Comparison of ENCODE assay signal across 8 mouse cellular contexts in the genomic region with DNA sequence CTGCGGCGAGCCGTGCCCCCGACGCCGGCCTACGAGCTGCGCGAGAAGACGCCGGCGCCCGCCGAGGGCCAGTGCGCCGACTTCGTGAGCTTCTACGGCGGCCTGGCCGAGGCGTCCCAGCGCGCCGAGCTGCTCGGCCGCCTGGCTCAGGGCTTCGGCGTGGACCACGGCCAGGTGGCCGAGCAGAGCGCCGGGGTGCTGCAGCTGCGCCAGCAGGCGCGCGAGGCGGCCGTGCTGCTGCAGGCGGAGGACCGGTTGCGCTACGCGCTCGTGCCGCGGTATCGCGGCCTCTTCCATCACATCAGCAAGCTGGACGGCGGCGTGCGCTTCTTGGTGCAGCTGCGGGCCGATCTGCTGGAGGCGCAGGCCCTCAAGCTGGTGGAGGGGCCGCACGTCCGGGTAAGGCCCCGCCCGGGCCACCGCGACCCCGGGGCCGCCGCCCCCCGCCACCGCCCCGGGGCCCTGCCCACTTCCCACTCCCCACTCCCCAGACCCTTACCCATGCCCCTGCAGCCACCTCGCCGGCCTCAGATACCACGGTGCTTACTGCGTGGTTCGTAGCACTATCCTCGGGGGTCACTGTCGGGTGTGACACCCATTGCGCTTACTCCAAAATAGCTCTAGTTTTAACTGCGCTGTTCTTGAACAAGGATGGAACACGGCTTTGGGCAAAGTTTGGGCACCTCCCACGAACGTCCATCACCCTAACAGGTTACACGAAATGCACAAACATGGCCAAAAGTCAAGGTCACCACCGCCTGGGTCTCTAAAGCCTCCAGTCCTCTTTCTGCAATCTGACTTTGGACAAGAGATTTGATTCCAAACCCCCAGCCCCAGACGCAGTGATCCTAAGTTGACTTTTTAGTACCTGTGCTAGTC. TPM values are rescaled to one million over a fixed set of nuclear protein-coding genes. Genes with fewer than 3 reads are reported as not detected.
DNase-seq lines count a peak whose midpoint lies in the region; ATAC-seq and TF ChIP-seq lines count a peak whose summit lies in the region.

No protein-coding gene starts in this region.

- no peaks in the 10 kb centered on the region for H3K27me3 ChIP-seq in lung, embryonic 14.5 days (ENCODE audit: insufficient read depth, low read length)
- H3K27me3 ChIP-seq in forebrain, embryonic 10.5 days (ENCODE audit: poor library complexity, severe bottlenecking) = peaks cover 12% of the 10 kb centered on the region; the same call in 1 of the 2 replicates
- peaks cover 67% of the 10 kb centered on the region for H3K27me3 ChIP-seq in limb, embryonic 10.5 days (ENCODE audit: low read depth, poor library complexity, severe bottlenecking)

- H3K4me2 ChIP-seq in lung, embryonic 14.5 days = peak overlapping the region; percentile 99

- no peaks in the 10 kb centered on the region for H3K9me3 ChIP-seq in lung, embryonic 14.5 days (ENCODE audit: low read depth, low read length)
- no peaks in the 10 kb centered on the region for H3K9me3 ChIP-seq in forebrain, embryonic 10.5 days
- no peaks in the 10 kb centered on the region for H3K9me3 ChIP-seq in limb, embryonic 10.5 days (replicated peaks)

- peak overlapping the region; percentile 82 for H3K9ac ChIP-seq in lung, embryonic 14.5 days

- WGBS in lung, embryonic 14.5 days = 4% methylated on average over 81 of the region's 83 CpGs
- WGBS in forebrain, embryonic 10.5 days = 7% methylated on average over 83 of the region's 83 CpGs
- WGBS in limb, embryonic 10.5 days = 7% methylated on average over 70 of the region's 83 CpGs

- peak overlapping the region; percentile 79 for H3K4me3 ChIP-seq in lung, embryonic 14.5 days (ENCODE audit: low read depth, low read length)
- H3K4me3 ChIP-seq in forebrain, embryonic 10.5 days = peak overlapping the region; percentile 93
- peak overlapping the region; percentile 86 for H3K4me3 ChIP-seq in limb, embryonic 10.5 days

- peaks cover 3% of the 10 kb centered on the region; the same call in 1 of the 2 replicates for H3K4me1 ChIP-seq in lung, embryonic 14.5 days (ENCODE audit: insufficient read depth)
- H3K4me1 ChIP-seq in forebrain, embryonic 10.5 days = peaks cover 28% of the 10 kb centered on the region
- H3K4me1 ChIP-seq in limb, embryonic 10.5 days = peaks cover 13% of the 10 kb centered on the region

- H3K36me3 ChIP-seq in lung, embryonic 14.5 days (ENCODE audit: insufficient read depth) = no peaks in the 10 kb centered on the region
- peaks cover 9% of the 10 kb centered on the region for H3K36me3 ChIP-seq in forebrain, embryonic 10.5 days (replicated peaks)
- no peaks in the 10 kb centered on the region for H3K36me3 ChIP-seq in limb, embryonic 10.5 days

- peak; percentile 61 for ATAC-seq in lung, embryonic 14.5 days (ENCODE audit: insufficient read depth)

- TF ChIP-seq CTCF in lung, embryonic 14.5 days (IDR thresholded peaks at IDR 0.05; ENCODE audit: low read depth) = no peak

- DNase-seq in lung, embryonic 14.5 days = peak; percentile 55
- DNase-seq in lung, adult 18-20 months = no peak
- DNase-seq in adrenal gland, postnatal 25 days = peak; percentile 24
- DNase-seq in forebrain, embryonic 10.5 days (ENCODE audit: extremely low spot score, low spot score) = no peak
- DNase-seq in limb, embryonic 10.5 days (ENCODE audit: low spot score) = no peak
- DNase-seq in neural tube, embryonic 10.5 days (ENCODE audit: extremely low spot score, low spot score) = peak; percentile 22
- no peak for DNase-seq in urinary bladder, postnatal 25 days (ENCODE audit: low spot score)
- no peak for DNase-seq in gastrocnemius, adult 18-20 months (ENCODE audit: low spot score)

- H3K27ac ChIP-seq in lung, embryonic 14.5 days (ENCODE audit: low read depth) = peak overlapping the region; percentile 50; the same call in 1 of the 2 replicates
- H3K27ac ChIP-seq in forebrain, embryonic 10.5 days = peak overlapping the region; percentile 87
- peak overlapping the region; percentile 82 for H3K27ac ChIP-seq in limb, embryonic 10.5 days

RNA-seq across cellular contexts. Expression of gene Mlycd, which starts 0.6 kb away (rescaled TPM):
- 11.8 and 14.0 TPM in 2 replicates for polyA plus RNA-seq in lung, embryonic 14.5 days (2014; fragmentation: Nextera tagmentation; extraction: Ambion mirVana)
- total RNA-seq in adrenal gland, postnatal 25 days (2021) = 46.2 and 49.0 TPM in 2 replicates
- polyA plus RNA-seq in forebrain, embryonic 10.5 days (2016; fragmentation: Nextera tagmentation; extraction: Ambion mirVana) = 9.2 and 10.2 TPM in 2 replicates
- polyA plus RNA-seq in limb, embryonic 10.5 days (2016; fragmentation: Nextera tagmentation; extraction: Ambion mirVana) = 6.3 and 6.7 TPM in 2 replicates
- 10 to 100 TPM; 75.0 to 87.3 TPM for total RNA-seq in gastrocnemius, adult 18-20 months (2021)

RNA-seq across cellular contexts. Expression of gene Osgin1, which starts 38.6 kb away (rescaled TPM):
- 0.53 and 0.85 TPM in 2 replicates for polyA plus RNA-seq in lung, embryonic 14.5 days (2014; fragmentation: Nextera tagmentation; extraction: Ambion mirVana)
- total RNA-seq in adrenal gland, postnatal 25 days (2021) = 73.4 and 110 TPM in 2 replicates
- polyA plus RNA-seq in forebrain, embryonic 10.5 days (2016; fragmentation: Nextera tagmentation; extraction: Ambion mirVana) = 0.48 and 0.73 TPM in 2 replicates
- polyA plus RNA-seq in limb, embryonic 10.5 days (2016; fragmentation: Nextera tagmentation; extraction: Ambion mirVana) = 0.26 and 0.34 TPM in 2 replicates
- 10 to 100 TPM in 1 of 2 experiments, 1 to 10 TPM in 1; 9.3 to 13.9 TPM for total RNA-seq in gastrocnemius, adult 18-20 months (2021)

RNA-seq across cellular contexts. Expression of gene Hsbp1, which starts 51.0 kb away (rescaled TPM):
- polyA plus RNA-seq in lung, embryonic 14.5 days (2014; fragmentation: Nextera tagmentation; extraction: Ambion mirVana) = 300 and 304 TPM in 2 replicates
- total RNA-seq in adrenal gland, postnatal 25 days (2021) = 153 and 194 TPM in 2 replicates
- 246 and 255 TPM in 2 replicates for polyA plus RNA-seq in forebrain, embryonic 10.5 days (2016; fragmentation: Nextera tagmentation; extraction: Ambion mirVana)
- 217 and 241 TPM in 2 replicates for polyA plus RNA-seq in limb, embryonic 10.5 days (2016; fragmentation: Nextera tagmentation; extraction: Ambion mirVana)
- total RNA-seq in gastrocnemius, adult 18-20 months (2021) = 100 to 1,000 TPM; 144 to 149 TPM

RNA-seq across cellular contexts. Expression of gene Necab2, which starts 51.2 kb away (rescaled TPM):
- 1.9 and 2.2 TPM in 2 replicates for polyA plus RNA-seq in lung, embryonic 14.5 days (2014; fragmentation: Nextera tagmentation; extraction: Ambion mirVana)
- total RNA-seq in adrenal gland, postnatal 25 days (2021) = 6.5 and 7.0 TPM in 2 replicates
- 15.5 and 19.1 TPM in 2 replicates for polyA plus RNA-seq in forebrain, embryonic 10.5 days (2016; fragmentation: Nextera tagmentation; extraction: Ambion mirVana)
- polyA plus RNA-seq in limb, embryonic 10.5 days (2016; fragmentation: Nextera tagmentation; extraction: Ambion mirVana) = 4.2 and 5.6 TPM in 2 replicates
- total RNA-seq in gastrocnemius, adult 18-20 months (2021) = under 1 TPM in 1 of 2 experiments, not detected in 1; 0.16 TPM

Comparison
In these comparisons a context has a peak if more than half of its experiments do, and no peak if none do; other contexts are left out.
1. DNase-seq: peak in lung, embryonic 14.5 days (single experiment), adrenal gland, postnatal 25 days (single experiment) and neural tube, embryonic 10.5 days (single experiment); none in lung, adult 18-20 months (0 of 2), forebrain, embryonic 10.5 days (single experiment), limb, embryonic 10.5 days (single experiment), urinary bladder, postnatal 25 days (single experiment) and gastrocnemius, adult 18-20 months (single experiment).
2. Peak in every context shown above with its lines, with median percentiles within 50 percentile points of each other: H3K27ac ChIP-seq and H3K4me3 ChIP-seq.